Mouse (Mus musculus): ENCODE results near the gene Spata45. TPM values are rescaled to one million over a fixed set of nuclear protein-coding genes. Genes with fewer than 3 reads are reported as not detected.

Gene Spata45
- 0.24 TPM in 1 of 2 replicates, not detected in the other for polyA plus RNA-seq (2012; rRNA removed)

DNA sequence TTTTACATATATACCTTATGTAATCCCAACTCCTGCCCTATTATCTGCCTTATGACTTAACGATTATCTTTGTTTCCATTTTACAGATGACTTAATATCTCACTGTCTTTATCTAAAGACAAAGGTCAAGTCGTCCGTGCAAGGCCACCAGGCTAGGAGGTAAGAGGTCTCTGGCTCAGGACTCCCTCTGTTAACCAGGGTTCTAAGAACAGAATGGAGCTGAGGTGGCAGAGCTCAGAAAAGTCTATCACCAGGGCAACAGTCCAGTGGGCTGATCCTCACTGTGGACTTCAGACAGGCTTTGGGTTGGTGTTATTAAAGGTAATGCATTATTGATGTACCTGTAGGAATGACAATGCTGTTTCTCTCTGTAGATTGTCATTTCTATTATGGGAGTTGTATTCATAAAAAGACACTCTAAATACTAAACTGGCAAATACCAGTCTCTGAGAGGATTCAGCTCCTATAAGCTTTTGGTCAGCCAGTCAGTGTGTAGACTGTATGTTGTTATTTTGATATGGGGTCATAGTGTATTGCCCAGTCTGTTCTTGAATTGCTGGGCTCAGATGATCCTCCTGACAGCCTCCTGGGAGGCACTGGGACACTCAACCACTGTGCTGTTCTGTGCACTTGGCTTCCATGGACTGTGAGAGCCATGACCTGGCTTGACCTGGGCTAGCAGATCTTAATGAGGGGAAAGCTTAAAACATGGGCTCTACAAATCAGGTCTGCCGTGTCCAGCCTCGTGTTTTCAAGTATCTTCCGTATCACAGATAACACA lies at the start of gene Spata45:
Gene Spata45 (plus strand): TSS at position 86 of the 781 bp plus-strand sequence.

DNA sequence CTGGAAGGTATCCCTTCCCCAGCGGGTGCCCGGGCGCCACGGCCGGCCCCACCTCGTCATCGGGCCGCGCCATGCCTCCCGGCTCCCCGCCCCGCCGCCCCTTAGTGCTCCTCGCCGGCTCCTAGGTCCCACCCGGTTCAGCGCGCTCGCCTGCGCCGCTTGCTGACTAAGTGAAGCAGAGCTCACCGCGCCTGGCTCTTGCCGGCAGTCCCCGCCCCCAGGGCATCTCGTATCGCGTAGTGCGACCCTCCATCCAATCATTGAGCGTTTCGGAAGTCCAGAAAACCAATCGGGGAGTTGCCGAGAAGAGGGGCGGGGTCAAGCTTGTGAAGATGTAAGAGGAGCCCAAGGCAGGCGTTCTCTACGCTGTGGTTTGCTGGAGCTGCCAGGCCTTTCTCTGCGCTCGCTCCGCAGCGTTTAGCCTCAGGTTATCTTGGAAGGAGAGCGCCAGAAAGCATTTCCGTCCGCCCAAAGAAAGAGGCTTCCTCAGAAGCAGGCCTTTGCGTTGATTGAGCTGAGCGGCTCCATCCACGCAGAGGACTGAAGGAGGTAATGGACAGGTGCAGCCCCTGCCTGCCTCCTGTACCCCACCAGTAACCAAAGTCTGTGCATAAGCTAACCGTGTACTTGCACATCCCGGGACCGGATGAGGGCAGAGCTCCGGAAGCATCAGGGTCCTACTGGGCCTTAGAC lies 10.3 kb upstream of the Spata45 start, which contains the start of gene Flvcr1:
Gene Flvcr1 (minus strand): TSS at position 138 of the 693 bp plus-strand sequence.

DNA sequence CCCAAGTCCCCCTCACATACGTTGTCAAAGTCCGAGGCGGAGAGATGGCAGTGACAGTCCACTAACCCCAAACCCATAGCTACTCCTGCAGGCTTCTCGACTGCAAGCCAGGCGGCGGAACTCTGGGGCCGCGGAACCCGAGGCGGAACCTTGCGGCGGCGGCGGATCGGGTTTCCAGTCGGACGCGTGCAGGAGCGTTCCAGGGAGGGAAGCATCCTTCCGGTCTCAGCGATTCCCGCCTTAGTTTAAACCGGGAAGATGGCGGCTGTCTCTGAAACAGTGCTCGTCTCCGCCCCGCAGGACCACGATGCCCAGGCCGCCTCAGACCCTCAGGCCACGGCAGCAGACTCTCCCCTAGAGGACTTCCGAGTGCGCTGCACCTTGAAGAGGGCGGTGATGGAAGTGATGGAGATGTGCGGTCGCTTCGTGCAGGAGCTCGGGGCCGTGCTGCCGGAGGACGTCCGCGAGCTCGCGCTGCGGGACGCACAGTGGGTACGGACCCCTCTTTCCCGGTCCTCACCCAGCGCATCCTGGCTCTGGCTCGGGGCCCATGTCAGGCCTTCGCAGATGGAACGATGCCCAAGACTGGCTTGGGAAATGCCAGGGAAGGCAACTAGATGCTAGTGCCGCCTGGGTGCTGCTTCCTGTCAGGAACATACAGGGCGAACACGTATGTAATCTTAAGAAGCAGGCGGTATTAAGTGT lies 26.5 kb downstream of the Spata45 start, which contains the start of the genes Tatdn3 and Nsl1:
Gene Tatdn3 (minus strand): TSS at position 152 of the 705 bp plus-strand sequence.
Gene Nsl1 (plus strand): TSS at position 232 of the 705 bp plus-strand sequence.

Other genes with a start within 250 kb of the Spata45 start
- gene Rps6kc1, start 124.9 kb upstream of the Spata45 start, polyA plus RNA-seq (2012; rRNA removed), result 21.9 and 22.1 TPM in 2 replicates
- gene Angel2, start 111.5 kb upstream of the Spata45 start, polyA plus RNA-seq (2012; rRNA removed), result 61.2 and 61.8 TPM in 2 replicates
- gene Vash2, start 57.3 kb upstream of the Spata45 start, polyA plus RNA-seq (2012; rRNA removed), result 55.8 and 56.2 TPM in 2 replicates
- gene Flvcr1, start 10.5 kb upstream of the Spata45 start, polyA plus RNA-seq (2012; rRNA removed), result 30.6 and 33.8 TPM in 2 replicates
- gene Tatdn3, start 26.3 kb downstream of the Spata45 start, polyA plus RNA-seq (2012; rRNA removed), result 34.1 and 38.5 TPM in 2 replicates
- gene Nsl1, start 26.4 kb downstream of the Spata45 start, polyA plus RNA-seq (2012; rRNA removed), result 3.1 and 3.5 TPM in 2 replicates
- gene Batf3, start 61.2 kb downstream of the Spata45 start, polyA plus RNA-seq (2012; rRNA removed), result 1.4 and 2.0 TPM in 2 replicates
- gene Fam71a, start 128.2 kb downstream of the Spata45 start, polyA plus RNA-seq (2012; rRNA removed), result not detected in 2 replicates
- gene Atf3, start 181.4 kb downstream of the Spata45 start, polyA plus RNA-seq (2012; rRNA removed), result 1.3 and 1.5 TPM in 2 replicates